Mouse (Mus musculus) lung, adult 18-20 months (tissue): ENCODE measurements at regions not wholly inside any gene's neighbourhood (a gene's known extent, or its start where the extent isn't known, plus 50 kb on each side); places are given as distances from the start of the nearest gene placed in this dataset.
A peak's percentile ranks its signal among the peaks of the same experiment; 100 is the strongest.

Experiments
- DNase-seq, 2 experiments: peaks; one replicate each; pipeline ENCODE4 v3.0.0; 2022; ENCODE audit warnings: mixed read lengths in 2 of 2

- DNase-seq: peak; percentile 34 to 60
These were observed 74.4 kb upstream of the Gpc5 start for GRCm38 (mm10) chr14:115017410-115018153.

DNA sequence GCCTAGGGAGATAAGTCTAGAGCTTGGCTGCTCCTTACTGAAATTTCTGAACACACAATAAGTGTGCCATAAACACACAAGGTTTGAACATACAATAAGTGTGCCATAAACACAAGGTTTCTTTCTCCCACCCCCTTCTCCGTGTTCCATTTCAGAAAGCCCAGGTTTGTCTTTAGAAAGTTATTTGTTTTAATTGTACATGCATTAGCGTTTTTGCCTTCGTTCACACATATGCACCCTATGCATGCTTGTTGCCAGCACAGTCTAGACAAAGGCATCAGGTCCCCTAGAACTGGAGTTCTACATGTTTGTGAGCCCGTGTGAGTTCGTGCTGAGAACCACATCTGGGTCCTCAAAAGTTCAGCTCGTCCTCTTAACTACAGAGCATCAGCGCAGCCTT lies 64.0 kb upstream of the Gpc5 start:
- DNase-seq: no peak

DNA sequence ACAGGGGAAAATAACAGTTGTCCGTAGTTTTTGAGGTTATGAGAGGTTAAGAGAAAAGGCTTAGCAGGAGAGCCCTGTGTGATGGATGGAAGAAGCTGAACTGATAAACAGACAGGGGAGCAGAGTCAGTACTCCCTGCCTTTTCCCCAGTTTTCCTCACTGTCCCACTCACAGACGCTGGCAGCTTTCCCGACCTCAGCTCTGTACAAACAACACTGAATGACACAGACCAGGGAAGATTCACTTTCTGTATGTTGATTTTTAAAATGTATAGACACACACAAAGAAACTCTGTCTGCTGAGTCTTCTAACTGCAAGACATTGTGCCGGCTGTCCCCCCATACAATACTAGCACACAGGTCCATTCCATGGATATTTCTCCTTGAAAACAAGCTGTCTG lies 60.3 kb upstream of the Gpc5 start:
- no peak for DNase-seq

- DNase-seq: no peak
These were observed 58.5 kb upstream of the Gpc5 start for GRCm38 (mm10) chr14:115033375-115033969.

DNA sequence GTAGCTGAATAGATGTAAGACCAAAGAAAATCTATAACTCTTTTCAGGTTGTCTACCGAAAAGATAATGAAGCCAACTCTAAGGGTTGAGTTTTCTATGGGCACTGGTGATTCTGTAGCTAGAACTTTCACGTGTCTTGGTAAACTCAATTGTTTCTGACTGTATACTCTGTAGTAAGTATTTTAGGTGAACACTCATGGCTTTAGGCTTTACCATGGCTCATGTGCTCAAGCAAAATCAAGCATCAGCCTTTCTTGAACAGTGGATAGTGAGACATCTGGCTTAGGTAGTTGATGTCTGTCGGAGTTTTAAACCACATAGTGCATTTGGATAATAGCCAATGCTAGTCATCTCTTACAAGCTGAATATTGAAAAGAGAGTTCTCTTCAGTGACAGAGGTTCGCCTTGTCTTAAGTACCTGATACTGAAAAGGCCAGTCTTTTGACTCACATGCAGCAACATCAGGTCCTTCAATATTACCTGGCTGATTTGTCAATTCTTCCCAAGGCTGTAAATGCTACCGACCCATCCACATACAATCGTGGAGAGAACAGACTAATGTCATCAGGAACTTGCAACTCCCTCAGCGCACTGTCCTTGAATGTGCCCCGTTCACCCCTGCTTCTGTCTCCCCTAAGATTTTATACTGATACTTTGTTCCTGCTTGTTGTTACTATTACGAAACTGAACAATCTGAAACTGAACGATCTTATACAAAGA lies 57.1 kb upstream of the Gpc5 start:
- no peak for DNase-seq

DNA sequence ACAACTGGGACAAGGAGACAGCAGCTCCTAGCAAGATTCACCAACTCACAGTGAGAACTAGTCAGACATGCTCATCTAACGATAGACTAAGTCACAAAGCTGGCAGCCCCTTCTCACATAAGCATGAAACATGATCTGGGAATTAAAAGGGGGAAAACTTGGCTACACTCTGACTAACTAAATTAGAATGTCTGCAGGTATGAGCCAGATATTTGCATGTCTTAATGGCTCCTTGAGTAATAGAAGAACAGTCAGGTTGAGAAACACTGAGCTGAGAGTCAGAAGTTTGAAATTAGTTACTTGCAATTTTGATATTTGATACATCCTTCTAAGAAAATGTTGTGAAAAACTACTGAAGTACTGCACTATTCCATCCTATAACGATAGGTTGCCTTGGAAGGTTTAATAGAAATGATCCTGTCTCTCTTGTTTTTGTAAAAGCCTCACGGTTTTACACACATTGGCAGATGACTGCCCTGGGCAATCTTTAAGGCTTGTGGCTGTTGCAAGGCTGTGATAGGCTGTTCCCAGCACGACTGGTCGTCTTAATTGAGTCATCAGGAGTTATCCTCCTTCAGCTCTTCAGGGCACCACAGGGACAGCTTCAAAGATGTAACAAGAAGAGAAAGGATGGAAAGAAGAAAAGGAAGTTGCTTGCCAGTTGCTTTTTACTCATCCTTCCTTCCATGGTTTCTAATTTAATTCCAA lies 54.8 kb upstream of the Gpc5 start:
- no peak for DNase-seq

- no peak for DNase-seq
These were observed 53.2 kb upstream of the Gpc5 start for GRCm38 (mm10) chr14:115038788-115039187.

GRCm38 (mm10) chr14:115039524-115039923 lies 52.5 kb upstream of the Gpc5 start:
- DNase-seq: no peak

DNA sequence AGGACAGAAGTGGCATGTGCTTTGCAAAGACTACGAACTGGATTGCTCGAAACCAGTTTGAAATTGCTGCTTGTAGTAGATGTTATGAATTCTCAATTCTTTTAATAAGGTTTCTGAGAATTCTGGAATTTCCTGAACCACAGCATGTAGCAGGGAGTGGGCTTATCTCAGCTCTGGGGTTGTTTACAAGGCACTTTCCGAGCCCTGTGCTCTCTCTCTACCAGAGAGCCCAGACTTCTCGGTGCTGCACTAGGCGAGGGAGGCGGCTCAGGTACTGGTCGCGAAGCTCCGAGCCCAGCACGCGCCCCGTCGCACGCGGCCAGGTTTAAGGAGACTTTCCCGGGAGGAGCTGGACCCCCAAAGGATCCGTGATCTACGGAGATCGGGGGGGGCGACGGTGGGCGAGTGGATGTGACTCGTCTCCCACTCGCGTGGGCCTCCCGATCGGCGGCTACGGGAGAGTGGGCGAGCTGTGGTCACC lies 51.9 kb upstream of the Gpc5 start:
- no peak for DNase-seq

DNA sequence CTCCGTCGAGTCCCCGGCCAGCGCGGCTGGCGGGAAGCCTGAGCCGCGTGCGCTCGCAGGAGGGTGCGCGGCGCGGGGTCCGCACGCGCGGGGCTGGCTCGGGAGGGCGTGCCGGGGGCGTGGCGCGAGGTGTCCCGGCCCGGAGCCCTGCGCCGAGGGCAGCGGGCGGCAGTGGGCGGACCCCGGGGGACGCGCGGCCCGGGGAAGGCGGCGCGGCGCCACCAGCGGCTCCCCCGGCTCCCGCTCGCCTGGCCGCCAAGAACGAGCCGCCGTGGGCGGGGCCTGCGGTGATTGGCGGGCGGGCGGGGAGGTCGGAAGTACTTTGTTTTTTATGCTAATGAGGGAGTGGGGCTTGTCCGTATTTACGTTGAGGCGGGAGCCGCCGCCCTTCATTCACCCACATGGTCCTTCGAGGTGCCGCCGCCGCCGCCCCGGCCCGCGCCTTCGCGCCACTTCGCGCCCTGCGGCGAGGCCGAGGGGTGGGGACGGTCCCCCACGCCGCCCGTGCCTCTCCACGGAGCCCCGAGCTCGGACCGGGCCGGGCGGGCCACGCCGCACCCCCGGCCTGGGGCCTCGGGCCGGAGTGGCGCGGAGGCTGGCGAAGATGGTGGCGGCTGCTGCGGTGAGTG lies 51.3 kb upstream of the Gpc5 start:
- DNase-seq: peak; percentile 91 to 92

DNA sequence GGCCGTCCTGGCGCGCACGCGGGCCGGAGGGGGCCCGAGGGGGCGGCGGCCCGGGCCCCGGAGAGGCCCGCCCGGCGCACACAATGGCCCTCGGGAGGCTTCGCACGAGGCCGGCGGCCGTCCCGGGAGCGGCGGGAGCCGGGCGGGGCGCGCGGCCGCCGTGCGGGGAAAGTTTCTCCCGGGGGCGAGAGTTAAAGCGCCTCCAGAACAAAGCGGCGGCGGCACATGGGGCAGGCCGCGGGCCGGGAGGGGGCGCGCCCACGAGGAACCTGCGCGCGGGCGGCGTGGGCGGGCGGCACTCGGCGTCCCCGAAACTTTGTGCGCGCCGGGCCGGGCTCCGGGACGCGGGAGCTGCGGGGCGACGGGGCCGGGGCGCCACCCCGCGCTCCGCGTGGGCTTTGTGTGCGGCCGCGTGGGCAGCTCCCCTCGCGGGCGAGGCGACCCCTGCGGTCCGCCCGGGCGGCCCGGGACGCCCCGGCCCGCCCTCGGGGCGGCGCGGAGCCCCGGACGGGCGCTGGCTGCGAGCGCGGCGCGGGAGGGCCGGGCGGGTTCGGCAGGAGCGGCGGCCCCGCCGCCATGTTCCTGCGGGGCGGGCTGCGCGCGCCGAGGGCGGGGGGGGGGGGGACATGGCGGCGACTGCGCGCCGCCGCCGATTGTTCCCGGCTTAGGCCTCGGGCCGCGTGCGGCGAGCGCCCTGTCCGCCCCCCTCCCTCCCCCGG lies 50.5 kb upstream of the Gpc5 start:
- DNase-seq: peak in 1 of 2 experiments; percentile 9

DNA sequence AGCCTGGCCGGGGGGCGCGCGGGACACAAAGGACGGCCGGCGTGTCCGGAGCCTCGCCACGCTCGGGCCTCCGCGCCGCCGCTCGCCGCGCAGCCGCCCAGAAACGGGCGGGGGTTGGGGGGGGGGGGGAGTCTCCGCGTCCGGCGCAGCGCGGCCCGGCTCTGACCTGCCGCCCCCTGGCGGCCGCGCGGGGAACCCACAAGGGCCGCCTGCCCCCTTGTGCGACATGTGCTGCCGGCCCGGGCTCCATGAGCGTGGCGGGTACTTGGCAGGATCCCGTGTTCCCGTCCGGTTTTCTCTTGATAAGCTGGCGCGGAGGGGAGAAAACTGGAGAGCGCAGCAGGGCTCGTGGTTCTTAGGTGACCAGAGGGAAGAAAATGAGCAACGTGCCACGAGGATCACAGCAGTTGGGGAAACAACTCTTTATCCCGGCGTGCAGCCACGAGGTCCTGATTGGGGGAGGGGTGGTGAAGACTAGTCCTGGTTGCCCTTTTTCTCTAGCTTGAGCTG lies 49.9 kb upstream of the Gpc5 start:
- DNase-seq: peak; percentile 84 to 89
